Mouse (Mus musculus) kidney, embryonic 16.5 days (tissue): ENCODE data around the gene 5730522E02Rik. TPM values are rescaled to one million over a fixed set of nuclear protein-coding genes. Genes with fewer than 3 reads are reported as not detected.

Experiments used
- ATAC-seq: fragments of 200-750 bp; cut with Nextera tagmentation; 2 replicates; pipeline ENCODE4 v1.8.0; 2017; ENCODE audit warnings: moderate TSS enrichment; ENCODE audit not compliant: low FRiP score, low TSS enrichment
- H3K27ac ChIP-seq: fragments of 300-500 bp; sonication (generic); 2 replicates; pipeline ENCODE4 v1.5.1; 2014; ENCODE audit warnings: low read length
- H3K27me3 ChIP-seq: fragments of 300-500 bp; sonication (generic); 2 replicates; pipeline ENCODE4 v1.6.1; 2014; ENCODE audit warnings: low read length, control low read depth, mixed read lengths; ENCODE audit not compliant: insufficient read depth
- H3K36me3 ChIP-seq: fragments of 300-500 bp; sonication (generic); 2 replicates; pipeline ENCODE4 v1.6.1; 2014; ENCODE audit warnings: low read length, control low read depth, mixed read lengths; ENCODE audit not compliant: insufficient read depth
- H3K4me1 ChIP-seq: fragments of 300-500 bp; sonication (generic); 2 replicates; pipeline ENCODE4 v1.6.1; 2014; ENCODE audit warnings: low read length, control low read depth, mixed read lengths; ENCODE audit not compliant: insufficient read depth
- H3K4me2 ChIP-seq: fragments of 300-500 bp; sonication (generic); replicated peaks from 2 replicates; pipeline ENCODE4 v1.6.1; 2014; ENCODE audit warnings: low read depth, low read length
- H3K4me3 ChIP-seq: fragments of 300-500 bp; sonication (generic); 2 replicates; pipeline ENCODE4 v1.5.1; 2014; ENCODE audit warnings: mild to moderate bottlenecking, low read length
- H3K9ac ChIP-seq: fragments of 300-500 bp; sonication (generic); replicated peaks from 2 replicates; pipeline ENCODE4 v1.6.1; 2014; ENCODE audit warnings: low read length
- H3K9me3 ChIP-seq: fragments of 300-500 bp; sonication (generic); 2 replicates; pipeline ENCODE4 v1.6.1; 2016; ENCODE audit warnings: low read length, control low read depth
- WGBS: fragments of 180-500 bp; shearing (Covaris S2); extraction: QIAGEN DNeasy Blood & Tissue Kit; methylation state at CpG from one replicate; pipeline ENCODE4 v1.1.7; 2014; 5-methylcytosine and 5-hydroxymethylcytosine counted together
- polyA plus RNA-seq: library from polyadenylated mRNA; unstranded; fragments of >200 nt; fragmentation: Nextera tagmentation; extraction: Ambion mirVana; gene quantifications from 2 replicates; pipeline ENCODE4 v1.2.1, GENCODE M21; 2015

The 5730522E02Rik gene
- polyA plus RNA-seq, 1 experiment from 2014 or later, result 3.0 TPM

GRCm38 (mm10) chr11:25770991-25771568 is 439.5 kb downstream of the 5730522E02Rik start:
- Histone ChIP-seq H3K4me2 (no peak overlapping the region), H3K9ac (no peak overlapping the region), H3K9me3 (no peaks in the 10 kb centered on the region), H3K27ac (no peak overlapping the region), H3K4me1 (no peaks in the 10 kb centered on the region), H3K4me3 (no peak overlapping the region), H3K27me3 (no peaks in the 10 kb centered on the region), H3K36me3 (no peaks in the 10 kb centered on the region)
- 40% methylated on average over 3 of the region's 3 CpGs for WGBS
- no peak for ATAC-seq

- H3K9me3 ChIP-seq, result no peaks in the 10 kb centered on the region
- no peak overlapping the region for H3K27ac ChIP-seq
- no peak overlapping the region for H3K4me3 ChIP-seq
- no peak for ATAC-seq
- H3K4me1 ChIP-seq, result no peaks in the 10 kb centered on the region
- no peak overlapping the region for H3K9ac ChIP-seq
- no peaks in the 10 kb centered on the region for H3K36me3 ChIP-seq
- no peak overlapping the region for H3K4me2 ChIP-seq
- H3K27me3 ChIP-seq, result no peaks in the 10 kb centered on the region
- 57% methylated on average over 5 of the region's 5 CpGs for WGBS
These were observed 442.8 kb downstream of the 5730522E02Rik start for GRCm38 (mm10) chr11:25767584-25768333.

- Histone ChIP-seq H3K27ac (no peak overlapping the region), H3K27me3 (no peaks in the 10 kb centered on the region), H3K4me1 (no peaks in the 10 kb centered on the region), H3K4me3 (no peak overlapping the region), H3K9me3 (no peaks in the 10 kb centered on the region), H3K36me3 (no peaks in the 10 kb centered on the region), H3K4me2 (no peak overlapping the region), H3K9ac (no peak overlapping the region)
- WGBS, result 77% methylated on average over 7 of the region's 7 CpGs
- ATAC-seq, result no peak
These were observed 457.2 kb downstream of the 5730522E02Rik start for GRCm38 (mm10) chr11:25753156-25753899.

- no peaks in the 10 kb centered on the region for H3K27me3 ChIP-seq
- no peak for ATAC-seq
- H3K9ac ChIP-seq, result no peak overlapping the region
- WGBS, result 91% methylated on average over 3 of the region's 3 CpGs
- H3K27ac ChIP-seq, result no peak overlapping the region
- H3K4me1 ChIP-seq, result no peaks in the 10 kb centered on the region
- H3K36me3 ChIP-seq, result no peaks in the 10 kb centered on the region
- H3K4me2 ChIP-seq, result no peak overlapping the region
- no peaks in the 10 kb centered on the region for H3K9me3 ChIP-seq
- H3K4me3 ChIP-seq, result no peak overlapping the region
These were observed 458.1 kb downstream of the 5730522E02Rik start for GRCm38 (mm10) chr11:25752418-25752817.

GRCm38 (mm10) chr11:25747098-25747862 is 463.3 kb downstream of the 5730522E02Rik start:
- Histone ChIP-seq H3K4me3 (no peak overlapping the region), H3K36me3 (no peaks in the 10 kb centered on the region), H3K27me3 (no peaks in the 10 kb centered on the region), H3K4me2 (no peak overlapping the region), H3K9ac (no peak overlapping the region), H3K27ac (no peak overlapping the region), H3K4me1 (no peaks in the 10 kb centered on the region), H3K9me3 (no peaks in the 10 kb centered on the region)
- 35% methylated on average over 6 of the region's 6 CpGs for WGBS
- ATAC-seq, result peak; percentile 57; the same call in 1 of the 2 replicates

- no peak for ATAC-seq
- 89% methylated on average over 3 of the region's 3 CpGs for WGBS
- H3K9me3 ChIP-seq, result no peaks in the 10 kb centered on the region
These were observed 466.9 kb downstream of the 5730522E02Rik start for GRCm38 (mm10) chr11:25743664-25744063.

GRCm38 (mm10) chr11:25737255-25737654 is 473.3 kb downstream of the 5730522E02Rik start:
- Histone ChIP-seq H3K4me2 (no peak overlapping the region), H3K27ac (no peak overlapping the region), H3K27me3 (no peaks in the 10 kb centered on the region), H3K36me3 (no peaks in the 10 kb centered on the region), H3K4me1 (no peaks in the 10 kb centered on the region), H3K4me3 (no peak overlapping the region), H3K9ac (no peak overlapping the region), H3K9me3 (no peaks in the 10 kb centered on the region)
- WGBS, result 91% methylated on average over 5 of the region's 5 CpGs
- no peak for ATAC-seq

More at GRCm38 (mm10) chr11:25743664-25744063, 466.9 kb downstream of the 5730522E02Rik start:
- H3K27me3 ChIP-seq, result no peaks in the 10 kb centered on the region
- H3K4me3 ChIP-seq, result no peak overlapping the region
- H3K27ac ChIP-seq, result no peak overlapping the region
- H3K4me1 ChIP-seq, result no peaks in the 10 kb centered on the region
- H3K4me2 ChIP-seq, result no peak overlapping the region
- no peaks in the 10 kb centered on the region for H3K36me3 ChIP-seq
- no peak overlapping the region for H3K9ac ChIP-seq

GRCm38 (mm10) chr11:25729476-25729875 is 481.1 kb downstream of the 5730522E02Rik start:
- Histone ChIP-seq H3K27ac (no peak overlapping the region), H3K4me3 (no peak overlapping the region), H3K27me3 (no peaks in the 10 kb centered on the region), H3K36me3 (no peaks in the 10 kb centered on the region), H3K9me3 (no peaks in the 10 kb centered on the region), H3K4me2 (no peak overlapping the region), H3K4me1 (no peaks in the 10 kb centered on the region), H3K9ac (no peak overlapping the region)
- no peak for ATAC-seq
- 61% methylated on average over 1 of the region's 1 CpGs for WGBS

GRCm38 (mm10) chr11:25715447-25716321 is 494.9 kb downstream of the 5730522E02Rik start:
- 77% methylated on average over 7 of the region's 7 CpGs for WGBS
- ATAC-seq, result no peak
- no peak overlapping the region for H3K9ac ChIP-seq
- H3K4me2 ChIP-seq, result no peak overlapping the region
- H3K36me3 ChIP-seq, result no peaks in the 10 kb centered on the region
- no peaks in the 10 kb centered on the region for H3K27me3 ChIP-seq
- H3K27ac ChIP-seq, result no peak overlapping the region
- H3K4me3 ChIP-seq, result no peak overlapping the region
- no peaks in the 10 kb centered on the region for H3K9me3 ChIP-seq
- H3K4me1 ChIP-seq, result no peaks in the 10 kb centered on the region
